Mouse (Mus musculus) midbrain, embryonic 15.5 days (tissue): ENCODE data around the gene Inhbc. TPM values are rescaled to one million over a fixed set of nuclear protein-coding genes. Genes with fewer than 3 reads are reported as not detected.

Source experiments
- ATAC-seq: fragments of 200-750 bp; cut with Nextera tagmentation; replicated peaks from 2 replicates; pipeline ENCODE4 v1.8.0; 2017; ENCODE audit warnings: moderate TSS enrichment
- H3K27ac ChIP-seq: fragments of 300-500 bp; sonication (generic); 2 replicates; pipeline ENCODE4 v1.5.1; 2015; ENCODE audit warnings: mild to moderate bottlenecking, inconsistent platforms
- H3K27me3 ChIP-seq: fragments of 300-500 bp; sonication (generic); replicated peaks from 2 replicates; pipeline ENCODE4 v1.6.1; 2015; ENCODE audit warnings: inconsistent platforms
- H3K36me3 ChIP-seq: fragments of 300-500 bp; sonication (generic); replicated peaks from 2 replicates; pipeline ENCODE4 v1.6.1; 2015; ENCODE audit warnings: inconsistent platforms
- H3K4me1 ChIP-seq: fragments of 300-500 bp; sonication (generic); 2 replicates; pipeline ENCODE4 v1.6.1; 2015; ENCODE audit warnings: inconsistent platforms
- H3K4me2 ChIP-seq: fragments of 300-500 bp; sonication (generic); 2 replicates; pipeline ENCODE4 v1.6.1; 2015; ENCODE audit warnings: inconsistent platforms, mild to moderate bottlenecking, moderate library complexity
- H3K4me3 ChIP-seq: fragments of 300-500 bp; sonication (generic); 2 replicates; pipeline ENCODE4 v1.5.1; 2015; ENCODE audit warnings: mild to moderate bottlenecking, inconsistent platforms
- H3K9ac ChIP-seq: fragments of 300-500 bp; sonication (generic); 2 replicates; pipeline ENCODE4 v1.6.1; 2015; ENCODE audit warnings: mild to moderate bottlenecking, inconsistent platforms
- H3K9me3 ChIP-seq: fragments of 300-500 bp; sonication (generic); 2 replicates; pipeline ENCODE4 v1.6.1; 2016; ENCODE audit warnings: inconsistent platforms
- WGBS: fragments of 180-500 bp; shearing (Covaris S2); methylation state at CpG from one replicate; pipeline ENCODE4 v1.1.7; 2015; ENCODE audit warnings: mixed read lengths; 5-methylcytosine and 5-hydroxymethylcytosine counted together
- polyA plus RNA-seq: library from polyadenylated mRNA; unstranded; fragments of >200 nt; fragmentation: Nextera tagmentation; extraction: Ambion mirVana; gene quantifications from 2 replicates; pipeline ENCODE4 v1.2.1, GENCODE M21; 2015

The Inhbc gene
- polyA plus RNA-seq, 1 experiment from 2014 or later: not detected

DNA sequence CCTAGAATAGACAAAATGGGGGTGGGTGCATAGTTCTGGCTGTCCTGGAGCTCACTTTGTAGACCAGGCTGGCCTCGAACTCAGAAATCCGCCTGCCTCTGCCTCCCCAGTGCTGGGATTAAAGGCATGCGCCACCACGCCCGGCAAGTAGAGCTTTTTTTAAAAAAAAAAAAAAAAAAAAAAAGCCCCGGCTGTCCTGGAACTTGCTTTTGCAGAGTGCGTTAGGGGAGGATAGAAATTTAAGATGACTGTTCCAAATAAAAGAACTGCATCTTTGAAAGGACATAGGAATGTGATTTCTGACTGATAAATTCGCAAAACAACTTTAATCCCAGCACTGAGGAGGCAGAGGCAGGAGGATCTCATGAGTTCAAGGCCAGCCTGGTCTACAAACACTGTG, 9.4 kb upstream of the Inhbc start:
- H3K27ac ChIP-seq: peak overlapping the region; percentile 94

DNA sequence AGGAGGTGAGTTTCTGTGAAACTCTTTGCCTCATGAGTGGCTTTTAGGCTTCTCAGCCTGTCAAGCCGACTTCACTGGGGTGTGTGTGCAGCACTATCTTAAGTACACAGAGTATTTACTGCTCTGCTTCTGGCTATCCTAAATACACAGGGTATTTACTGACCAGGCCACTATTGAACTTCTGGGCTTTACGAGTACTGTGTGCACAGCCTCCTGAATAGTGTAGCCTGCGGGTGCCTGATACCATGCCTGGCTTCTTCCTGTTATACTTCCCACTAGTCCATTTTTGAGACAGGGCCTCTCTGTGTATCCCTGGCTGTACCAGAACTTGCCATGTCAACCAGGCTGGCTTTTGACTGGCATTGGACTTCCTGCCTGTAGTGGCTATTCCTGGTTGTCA, 7.5 kb upstream of the Inhbc start:
- 77% methylated on average over 3 of the region's 3 CpGs for WGBS
- Histone ChIP-seq H3K4me1 (peaks cover 16% of the 10 kb centered on the region), H3K9ac (no peak overlapping the region), H3K4me3 (no peak overlapping the region), H3K27ac (no peak overlapping the region), H3K36me3 (no peaks in the 10 kb centered on the region), H3K27me3 (no peaks in the 10 kb centered on the region), H3K9me3 (no peaks in the 10 kb centered on the region), H3K4me2 (no peak overlapping the region)
- ATAC-seq: no peak

More for the DNA sequence above, 9.4 kb upstream of the Inhbc start:
- Histone ChIP-seq H3K9me3 (no peaks in the 10 kb centered on the region), H3K4me1 (peaks cover 19% of the 10 kb centered on the region), H3K36me3 (no peaks in the 10 kb centered on the region), H3K27me3 (no peaks in the 10 kb centered on the region), H3K4me3 (peak overlapping the region; percentile 85), H3K9ac (0 out of 2 replicates have a peak overlapping the region, but pooled peaks have one; percentile 85), H3K4me2 (peak overlapping the region; percentile 70)
- WGBS: 84% methylated on average over 8 of the region's 8 CpGs
- no peak for ATAC-seq

DNA sequence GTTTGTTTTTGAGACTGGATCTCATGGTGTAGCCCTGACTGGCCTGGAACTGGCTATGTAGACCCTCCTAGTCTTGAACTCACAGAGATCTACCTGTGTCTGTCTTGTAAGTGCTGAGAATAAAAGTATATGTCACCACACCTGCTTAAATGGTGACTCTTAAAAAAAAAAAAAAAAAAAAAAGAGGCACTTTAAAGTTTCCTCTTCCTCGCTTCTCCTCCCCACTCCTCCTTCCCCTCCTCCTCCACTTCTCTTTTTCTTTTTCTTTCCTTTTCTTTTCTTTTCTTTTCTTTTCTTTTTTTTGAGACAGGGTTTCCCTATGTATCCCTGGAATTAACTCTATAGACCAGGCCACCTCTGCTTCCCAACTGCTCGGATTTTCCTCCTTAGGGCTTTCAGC, 792 bp upstream of the Inhbc start:
- H3K4me1 ChIP-seq: no peaks in the 10 kb centered on the region
- no peak for ATAC-seq
- 61% methylated on average over 2 of the region's 2 CpGs for WGBS

DNA sequence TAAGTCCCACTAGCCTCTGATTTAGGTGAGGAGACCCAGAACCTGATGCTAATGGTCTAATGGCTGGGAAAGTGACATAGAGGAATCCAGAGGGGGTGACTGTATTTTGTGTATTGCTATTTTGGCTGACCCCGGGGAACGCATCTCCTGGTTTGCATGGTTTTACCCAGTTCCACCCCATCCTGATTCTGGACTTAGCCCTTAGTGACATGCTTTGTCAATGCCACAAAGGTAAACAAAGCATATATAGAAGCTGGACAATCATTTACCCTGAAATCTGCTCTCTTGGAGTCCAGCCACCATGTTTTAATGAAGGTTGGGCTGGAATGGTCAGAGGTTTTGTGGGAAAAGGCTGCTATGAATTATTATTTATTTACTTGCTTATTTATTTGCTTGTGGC, 2.0 kb downstream of the Inhbc start:
- Histone ChIP-seq H3K9ac (no peak overlapping the region), H3K4me2 (no peak overlapping the region), H3K27ac (no peak overlapping the region), H3K27me3 (no peaks in the 10 kb centered on the region), H3K36me3 (no peaks in the 10 kb centered on the region), H3K4me3 (no peak overlapping the region), H3K9me3 (no peaks in the 10 kb centered on the region), H3K4me1 (no peaks in the 10 kb centered on the region)
- 80% methylated on average over 2 of the region's 2 CpGs for WGBS
- no peak for ATAC-seq

More for the DNA sequence above, 792 bp upstream of the Inhbc start:
- Histone ChIP-seq H3K9ac (no peak overlapping the region), H3K4me2 (no peak overlapping the region), H3K9me3 (no peaks in the 10 kb centered on the region), H3K27ac (no peak overlapping the region), H3K27me3 (no peaks in the 10 kb centered on the region), H3K4me3 (no peak overlapping the region), H3K36me3 (no peaks in the 10 kb centered on the region)

DNA sequence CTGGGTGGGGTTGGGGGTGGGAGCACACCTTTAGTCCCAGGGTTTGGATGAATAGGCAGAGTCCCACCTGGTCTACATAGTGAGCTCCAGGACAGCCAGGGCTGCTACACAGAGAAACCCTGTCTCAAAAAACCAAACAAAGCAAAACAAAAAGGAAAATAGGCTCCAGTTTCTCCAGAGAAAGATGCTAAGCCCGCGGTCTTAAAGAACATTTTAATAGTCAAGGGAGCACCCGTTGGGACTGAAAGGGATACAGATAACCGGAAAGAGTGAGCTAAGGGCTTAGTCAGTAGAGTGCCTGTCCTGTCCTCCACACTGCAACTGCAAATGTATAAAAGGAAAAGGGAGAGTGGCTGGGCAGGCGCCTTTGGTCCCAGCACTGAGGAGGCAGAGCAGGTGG, 3.1 kb downstream of the Inhbc start:
- 72% methylated on average over 5 of the region's 5 CpGs for WGBS
- Histone ChIP-seq H3K4me1 (no peaks in the 10 kb centered on the region), H3K36me3 (no peaks in the 10 kb centered on the region), H3K27ac (no peak overlapping the region), H3K27me3 (no peaks in the 10 kb centered on the region), H3K9me3 (no peaks in the 10 kb centered on the region), H3K9ac (no peak overlapping the region), H3K4me2 (no peak overlapping the region), H3K4me3 (no peak overlapping the region)
- ATAC-seq: no peak

DNA sequence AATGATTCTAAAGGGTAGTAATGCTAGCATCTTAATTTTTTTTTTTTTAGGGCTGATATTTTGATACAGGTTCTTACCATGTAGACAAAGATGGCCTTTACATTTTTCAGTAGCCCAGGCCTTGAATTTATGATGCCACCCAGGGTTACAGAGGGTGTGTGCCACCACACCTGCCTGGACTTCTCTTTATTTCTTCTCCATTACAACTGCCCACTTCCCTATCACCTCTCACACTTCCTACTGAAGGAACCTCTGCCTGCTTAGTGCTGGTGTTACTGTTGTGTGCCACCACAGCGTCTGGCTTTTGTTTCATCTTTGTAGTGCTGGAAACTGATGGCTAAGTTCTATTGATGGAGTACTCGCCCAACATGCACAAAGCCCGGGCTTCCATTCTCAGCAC, 9.5 kb downstream of the Inhbc start:
- no peak overlapping the region for H3K4me2 ChIP-seq
- no peaks in the 10 kb centered on the region for H3K4me1 ChIP-seq
- ATAC-seq: no peak
- H3K9ac ChIP-seq: no peak overlapping the region
- H3K27me3 ChIP-seq: no peaks in the 10 kb centered on the region
- H3K36me3 ChIP-seq: no peaks in the 10 kb centered on the region
- WGBS: 84% methylated on average over 3 of the region's 3 CpGs
- H3K4me3 ChIP-seq: no peak overlapping the region
- H3K27ac ChIP-seq: no peak overlapping the region
- no peaks in the 10 kb centered on the region for H3K9me3 ChIP-seq

DNA sequence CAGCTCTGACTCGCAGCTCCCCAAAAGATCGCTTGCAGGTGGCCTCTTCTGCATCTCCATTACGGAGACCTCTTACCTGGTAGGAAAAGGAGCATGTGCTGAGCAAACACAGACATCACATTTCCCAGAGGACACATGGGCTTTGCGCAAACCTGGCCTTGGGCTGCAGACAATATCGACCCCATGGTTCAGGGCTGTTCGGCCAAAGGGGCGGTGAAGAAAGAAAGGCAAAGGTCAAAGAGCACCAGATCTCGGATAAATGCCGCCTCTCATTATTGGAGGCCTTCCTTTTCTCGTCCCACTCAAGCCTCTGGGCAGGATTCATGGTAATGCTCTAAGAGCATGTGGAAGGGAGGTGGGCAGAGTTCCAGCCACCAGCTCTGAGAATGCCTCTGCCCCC, 14.9 kb downstream of the Inhbc start:
- H3K27me3 ChIP-seq: no peaks in the 10 kb centered on the region
- H3K4me2 ChIP-seq: no peak overlapping the region
- H3K9me3 ChIP-seq: no peaks in the 10 kb centered on the region
- H3K9ac ChIP-seq: no peak overlapping the region
- peaks cover 5% of the 10 kb centered on the region; the same call in 1 of the 2 replicates for H3K4me1 ChIP-seq
- H3K36me3 ChIP-seq: no peaks in the 10 kb centered on the region
- no peak overlapping the region for H3K27ac ChIP-seq
- H3K4me3 ChIP-seq: no peak overlapping the region
- no peak for ATAC-seq
- 35% methylated on average over 10 of the region's 10 CpGs for WGBS

DNA sequence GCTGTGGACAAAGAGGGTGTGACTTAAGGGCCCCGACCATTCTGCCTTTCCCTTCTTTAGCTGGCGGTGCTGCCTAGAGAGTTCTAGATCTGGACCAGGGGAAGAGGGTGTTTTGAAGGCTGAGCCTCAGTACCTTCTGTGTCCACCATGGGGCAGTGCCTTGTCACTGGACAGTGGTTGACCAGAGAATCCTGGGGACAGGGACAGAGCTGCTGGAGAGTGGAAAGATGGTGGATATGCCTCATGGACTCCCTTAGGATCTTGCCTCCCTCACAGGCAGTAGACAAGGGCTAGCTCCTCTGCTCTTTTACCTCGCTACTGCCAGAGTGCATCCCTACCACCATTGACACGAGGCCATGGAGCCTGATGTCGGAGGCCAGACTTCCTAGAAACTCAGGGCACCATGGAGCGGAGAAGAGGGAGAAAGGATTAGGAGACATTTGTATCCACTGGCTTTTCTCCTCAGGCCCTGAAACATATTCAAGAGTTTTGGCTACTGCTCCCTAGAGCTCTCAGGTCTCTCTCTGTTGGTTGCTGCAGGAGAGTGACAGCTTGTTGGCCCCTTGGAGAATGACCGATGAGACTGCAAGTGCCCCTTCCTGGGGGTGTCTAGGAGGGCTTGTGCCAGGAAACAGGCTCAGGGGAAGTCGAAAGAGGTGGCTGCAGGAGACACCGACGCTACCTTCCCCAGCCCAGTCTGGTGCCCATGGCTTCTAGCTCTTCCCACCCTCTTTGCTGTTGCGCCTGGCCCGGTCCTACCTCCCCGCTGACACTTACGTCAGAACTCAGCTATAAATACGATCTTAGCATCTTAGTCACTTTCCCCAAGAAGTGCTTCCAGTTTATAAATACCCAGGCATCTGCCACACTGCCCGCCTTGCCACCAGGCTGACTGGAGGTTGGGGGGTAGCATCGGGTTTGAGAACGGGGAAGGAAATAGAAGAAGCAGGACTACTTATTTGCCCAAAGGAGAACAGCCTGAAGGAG, 16.0 kb downstream of the Inhbc start, which contains the start of gene Inhbe:
Inhbe (minus strand) TSS at position 503 of the 987 bp plus-strand sequence.
- H3K27me3 ChIP-seq: no peaks in the 10 kb centered on the region
- ATAC-seq: no peak
- no peak within 1 kb of the TSS for H3K4me3 ChIP-seq
- no peaks in the 10 kb centered on the region for H3K36me3 ChIP-seq
- no peak within 1 kb of the TSS for H3K9ac ChIP-seq
- no peak within 1 kb of the TSS for H3K27ac ChIP-seq
- H3K9me3 ChIP-seq: no peaks in the 10 kb centered on the region
- whole genome bisulfite sequencing: 89% methylated on average over 18 of the region's 18 CpGs
- peaks cover 5% of the 10 kb centered on the region; the same call in 1 of the 2 replicates for H3K4me1 ChIP-seq
- H3K4me2 ChIP-seq: no peak within 1 kb of the TSS

DNA sequence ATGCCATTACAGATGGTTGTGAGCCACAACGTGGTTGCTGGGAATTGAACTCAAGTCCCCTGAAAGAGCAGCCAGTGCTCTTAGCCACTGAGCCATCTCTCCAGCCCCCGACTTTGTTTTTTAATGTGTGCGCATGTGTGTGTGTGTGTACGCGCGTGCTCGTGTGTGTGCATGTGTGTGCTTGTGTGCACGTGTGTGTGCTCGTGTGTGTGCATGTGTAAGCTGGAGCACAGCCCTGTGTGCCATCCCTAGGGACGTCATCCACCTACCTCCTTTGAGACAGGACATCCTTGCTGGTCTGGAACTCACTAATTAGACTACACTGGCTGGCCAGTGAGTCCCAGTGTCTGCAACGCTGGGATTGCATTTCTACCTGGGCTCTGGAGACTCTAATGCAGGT, 17.5 kb downstream of the Inhbc start:
- H3K27me3 ChIP-seq: no peaks in the 10 kb centered on the region
- no peak overlapping the region for H3K4me3 ChIP-seq
- no peaks in the 10 kb centered on the region for H3K36me3 ChIP-seq
- peaks cover 5% of the 10 kb centered on the region; the same call in 1 of the 2 replicates for H3K4me1 ChIP-seq
- no peak overlapping the region for H3K4me2 ChIP-seq
- 87% methylated on average over 11 of the region's 11 CpGs for WGBS
- H3K9ac ChIP-seq: no peak overlapping the region
- H3K27ac ChIP-seq: no peak overlapping the region
- no peak for ATAC-seq
- no peaks in the 10 kb centered on the region for H3K9me3 ChIP-seq

DNA sequence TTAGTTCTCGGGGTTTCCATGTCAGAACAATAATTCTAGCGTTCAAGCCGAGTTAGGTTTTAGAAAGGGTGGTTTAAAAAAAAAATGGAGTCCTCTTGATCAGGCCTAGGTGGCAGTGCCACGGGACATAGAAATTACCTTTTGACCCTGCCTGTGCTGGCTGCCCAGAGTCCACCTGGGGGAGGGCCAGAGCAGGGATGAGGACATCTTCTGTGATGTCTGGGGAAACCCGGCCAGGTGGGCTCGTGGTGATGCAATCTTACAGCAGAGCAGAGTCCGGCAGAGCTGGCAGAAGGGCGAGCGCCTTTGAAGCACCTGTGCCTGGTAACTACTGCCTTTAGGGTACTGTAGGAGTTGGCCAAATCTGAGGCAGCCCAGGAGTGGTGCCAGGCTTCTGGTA, 18.0 kb downstream of the Inhbc start:
- Histone ChIP-seq H3K27ac (no peak overlapping the region), H3K4me1 (peaks cover 5% of the 10 kb centered on the region; the same call in 1 of the 2 replicates), H3K9ac (no peak overlapping the region), H3K4me3 (no peak overlapping the region), H3K9me3 (no peaks in the 10 kb centered on the region), H3K36me3 (no peaks in the 10 kb centered on the region), H3K27me3 (no peaks in the 10 kb centered on the region), H3K4me2 (no peak overlapping the region)
- ATAC-seq: no peak
- WGBS: 94% methylated on average over 9 of the region's 9 CpGs

DNA sequence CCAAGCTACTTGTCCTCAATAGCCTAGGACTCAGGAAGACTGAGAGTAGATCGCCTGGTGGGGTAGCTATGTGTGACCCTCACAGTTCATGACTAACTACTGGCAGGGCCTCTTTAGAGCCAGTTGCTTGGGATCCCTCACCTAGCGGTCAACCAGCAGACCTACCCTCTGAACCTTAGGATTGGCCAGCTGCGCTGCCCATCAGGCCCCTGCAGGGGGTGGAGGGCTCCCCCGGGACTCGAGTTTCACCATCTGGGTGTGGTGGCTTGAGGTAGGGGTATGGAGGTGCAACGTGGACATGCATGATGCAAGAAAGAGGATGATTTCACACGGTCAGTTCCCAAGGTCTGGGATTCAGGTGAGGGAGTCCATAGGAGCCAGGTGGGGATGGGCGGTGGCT, 18.5 kb downstream of the Inhbc start:
- no peak overlapping the region for H3K27ac ChIP-seq
- WGBS: 74% methylated on average over 8 of the region's 8 CpGs
- H3K4me3 ChIP-seq: no peak overlapping the region
- H3K4me1 ChIP-seq: peaks cover 5% of the 10 kb centered on the region; the same call in 1 of the 2 replicates
- H3K27me3 ChIP-seq: no peaks in the 10 kb centered on the region
- no peak overlapping the region for H3K4me2 ChIP-seq
- no peak for ATAC-seq
- H3K9ac ChIP-seq: no peak overlapping the region
- no peaks in the 10 kb centered on the region for H3K9me3 ChIP-seq
- no peaks in the 10 kb centered on the region for H3K36me3 ChIP-seq

DNA sequence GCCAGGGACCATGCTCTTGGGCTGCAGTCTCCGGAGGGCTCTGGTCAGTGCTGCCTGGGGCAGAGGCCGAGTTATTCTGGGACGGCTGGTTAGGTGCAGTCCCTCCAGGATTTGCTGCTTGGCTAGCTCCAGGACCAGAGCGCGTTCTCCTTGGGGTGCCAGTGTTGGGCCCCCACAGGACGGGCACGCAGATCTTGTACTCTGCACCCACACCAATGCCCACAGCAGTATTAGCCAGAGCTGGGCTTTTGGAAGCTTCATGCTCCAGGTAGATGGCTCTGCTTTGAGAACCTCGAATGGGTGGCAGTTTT, 19.0 kb downstream of the Inhbc start:
- Histone ChIP-seq H3K9me3 (no peaks in the 10 kb centered on the region), H3K27me3 (no peaks in the 10 kb centered on the region), H3K4me2 (peak overlapping the region; percentile 42; the same call in 1 of the 2 replicates), H3K4me1 (peaks cover 5% of the 10 kb centered on the region; the same call in 1 of the 2 replicates), H3K4me3 (no peak overlapping the region), H3K27ac (no peak overlapping the region), H3K36me3 (no peaks in the 10 kb centered on the region), H3K9ac (no peak overlapping the region)
- WGBS: 86% methylated on average over 8 of the region's 8 CpGs
- no peak for ATAC-seq
